Mouse (Mus musculus) hindbrain, embryonic 16.5 days (tissue): ENCODE results near the gene Smc2. TPM values are rescaled to one million over a fixed set of nuclear protein-coding genes. Genes with fewer than 3 reads are reported as not detected.
"Not testable (repeated sequence)": the region's sequence is repeated elsewhere in the genome, so short reads cannot be mapped to it uniquely, and the experiment has no call there.

Experiments used
- ATAC-seq: fragments of 200-750 bp; cut with Nextera tagmentation; 2 replicates; pipeline ENCODE4 v1.8.0; 2017; ENCODE audit warnings: moderate TSS enrichment, moderate library complexity
- H3K27ac ChIP-seq: fragments of 300-500 bp; sonication (generic); 2 replicates; pipeline ENCODE4 v1.5.1; 2014; ENCODE audit warnings: low read depth, mild to moderate bottlenecking, control low read depth, low read length, moderate library complexity
- H3K27me3 ChIP-seq: fragments of 300-500 bp; sonication (generic); replicated peaks from 2 replicates; pipeline ENCODE4 v1.6.1; 2014; ENCODE audit warnings: low read length; ENCODE audit not compliant: control insufficient read depth, insufficient read depth
- H3K36me3 ChIP-seq: fragments of 300-500 bp; sonication (generic); 2 replicates; pipeline ENCODE4 v1.6.1; 2014; ENCODE audit warnings: mild to moderate bottlenecking, low read length, moderate library complexity, mixed read lengths; ENCODE audit not compliant: control insufficient read depth, insufficient read depth
- H3K4me1 ChIP-seq: fragments of 300-500 bp; sonication (generic); 2 replicates; pipeline ENCODE4 v1.6.1; 2014; ENCODE audit warnings: low read depth, low read length; ENCODE audit not compliant: control insufficient read depth, insufficient read depth
- H3K4me2 ChIP-seq: fragments of 300-500 bp; sonication (generic); 2 replicates; pipeline ENCODE4 v1.6.1; 2014; ENCODE audit warnings: mild to moderate bottlenecking, low read length, control low read depth, moderate library complexity
- H3K4me3 ChIP-seq: fragments of 300-500 bp; sonication (generic); 2 replicates; pipeline ENCODE4 v1.5.1; 2014; ENCODE audit warnings: mild to moderate bottlenecking, low read length, control low read depth, moderate library complexity
- H3K9ac ChIP-seq: fragments of 300-500 bp; sonication (generic); 2 replicates; pipeline ENCODE4 v1.6.1; 2014; ENCODE audit warnings: low read depth, mild to moderate bottlenecking, control low read depth, low read length, moderate library complexity
- H3K9me3 ChIP-seq: fragments of 300-500 bp; sonication (generic); 2 replicates; pipeline ENCODE4 v1.6.1; 2014; ENCODE audit warnings: mild to moderate bottlenecking, low read length, moderate library complexity; ENCODE audit not compliant: control insufficient read depth
- WGBS: fragments of 180-500 bp; shearing (Covaris S2); extraction: QIAGEN DNeasy Blood & Tissue Kit; methylation state at CpG from one replicate; pipeline ENCODE4 v1.1.7; 2014; 5-methylcytosine and 5-hydroxymethylcytosine counted together
- polyA plus RNA-seq: library from polyadenylated mRNA; unstranded; fragments of >200 nt; fragmentation: Nextera tagmentation; extraction: Ambion mirVana; gene quantifications from 2 replicates; pipeline ENCODE4 v1.2.1, GENCODE M21; 2015

Smc2 gene
- polyA plus RNA-seq, result 40.3 and 44.7 TPM in 2 replicates

DNA sequence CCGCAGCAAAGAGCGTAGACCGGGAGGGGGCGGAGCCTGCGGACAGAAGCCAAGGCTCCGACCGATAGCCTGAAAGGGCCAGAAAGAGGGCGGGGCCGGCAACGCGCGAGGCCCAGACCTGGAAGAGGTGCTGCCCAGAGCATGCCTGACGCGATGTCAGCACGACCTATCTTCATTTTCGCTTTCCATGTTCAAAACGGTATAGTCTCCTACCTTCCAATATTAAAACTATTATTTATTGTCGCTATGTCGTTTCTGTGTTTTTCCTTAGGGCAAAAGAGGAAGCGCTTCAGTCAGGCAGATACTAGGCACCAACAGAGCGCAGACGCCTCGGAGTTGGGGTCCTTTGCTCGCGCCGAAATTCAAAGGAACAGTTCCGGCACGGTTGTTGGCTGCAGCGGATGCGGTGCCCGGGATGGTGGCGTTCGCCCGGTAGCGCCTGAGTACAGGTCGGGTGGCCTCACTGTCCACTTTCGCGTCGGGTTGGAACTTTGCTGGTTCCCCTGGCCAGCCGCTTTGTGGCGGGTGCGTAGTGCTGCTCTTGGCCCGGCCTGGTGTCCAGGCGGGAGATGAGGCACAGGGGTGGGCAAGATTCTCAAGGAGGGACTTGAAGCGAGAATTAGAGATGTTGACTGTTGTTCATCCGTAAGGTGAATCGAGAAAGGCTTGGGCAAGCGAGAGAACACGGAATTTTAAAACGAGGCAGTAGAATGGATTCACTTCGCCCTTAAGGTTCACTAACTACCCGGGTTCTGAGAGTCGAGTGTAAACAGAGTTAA, at the start of gene Smc2:
TSS of gene Smc2 (plus strand) at position 358 of the 779 bp plus-strand sequence.
- Histone ChIP-seq H3K36me3 (no peaks in the 10 kb centered on the region), H3K9me3 (no peaks in the 10 kb centered on the region), H3K27me3 (no peaks in the 10 kb centered on the region), H3K4me2 (peak within 1 kb of the TSS; percentile 90), H3K4me1 (peaks cover 7% of the 10 kb centered on the region), H3K4me3 (peak within 1 kb of the TSS; percentile 79), H3K27ac (peak within 1 kb of the TSS; percentile 88), H3K9ac (peak within 1 kb of the TSS; percentile 79)
- peak; percentile 100 for ATAC-seq
- under 1% methylated on average over 53 of the region's 53 CpGs for WGBS

DNA sequence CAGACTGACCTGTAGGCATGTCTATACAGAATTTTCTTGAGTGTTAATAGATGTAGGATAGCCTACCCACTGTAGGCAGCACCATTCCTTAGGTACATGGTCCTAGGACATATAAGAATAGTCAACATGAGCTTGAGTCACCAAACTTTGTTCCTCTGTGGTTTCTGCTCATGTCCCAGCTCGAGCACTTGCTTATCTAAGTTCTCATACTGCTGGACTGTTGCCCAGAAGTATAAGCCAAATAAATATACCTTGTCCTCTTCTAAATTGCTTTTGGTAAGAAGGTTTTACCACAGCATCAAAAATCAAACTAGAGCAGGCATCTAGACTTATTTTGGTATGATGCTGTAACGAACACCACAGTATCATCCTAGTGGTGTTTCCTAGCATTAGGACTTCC, 27.5 kb upstream of the Smc2 start:
- Histone ChIP-seq H3K4me2 (no peak overlapping the region), H3K4me3 (no peak overlapping the region), H3K4me1 (no peaks in the 10 kb centered on the region), H3K36me3 (no peaks in the 10 kb centered on the region), H3K27ac (no peak overlapping the region), H3K9ac (no peak overlapping the region), H3K9me3 (no peaks in the 10 kb centered on the region), H3K27me3 (no peaks in the 10 kb centered on the region)
- WGBS, result 81% methylated on average over 2 of the region's 2 CpGs
- ATAC-seq, result no peak

DNA sequence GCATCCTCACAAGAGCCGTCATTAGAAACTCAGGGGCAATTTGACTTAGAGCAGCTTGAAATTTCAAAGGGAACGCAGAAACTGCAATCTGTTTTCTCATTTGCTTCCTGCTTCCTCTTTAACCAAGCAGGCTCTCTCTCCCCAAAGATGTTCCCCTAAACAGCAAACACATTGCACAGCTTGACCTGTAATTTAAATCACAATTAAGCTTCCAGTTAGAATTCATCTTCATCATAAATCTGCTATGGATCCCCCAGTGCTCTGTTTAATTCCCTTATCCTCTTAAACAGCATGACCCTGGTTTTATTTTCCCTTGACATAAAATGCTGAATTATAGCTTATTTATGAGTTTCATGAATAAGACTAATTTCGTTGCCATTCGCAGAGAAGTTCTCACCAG, 15.4 kb upstream of the Smc2 start:
- H3K27me3 ChIP-seq, result no peaks in the 10 kb centered on the region
- 49% methylated on average over 4 of the region's 4 CpGs for WGBS
- no peaks in the 10 kb centered on the region for H3K36me3 ChIP-seq
- no peak overlapping the region for H3K4me3 ChIP-seq
- no peak overlapping the region for H3K4me2 ChIP-seq
- ATAC-seq, result no peak
- H3K9ac ChIP-seq, result no peak overlapping the region
- no peaks in the 10 kb centered on the region for H3K4me1 ChIP-seq
- no peaks in the 10 kb centered on the region for H3K9me3 ChIP-seq
- H3K27ac ChIP-seq, result no peak overlapping the region

DNA sequence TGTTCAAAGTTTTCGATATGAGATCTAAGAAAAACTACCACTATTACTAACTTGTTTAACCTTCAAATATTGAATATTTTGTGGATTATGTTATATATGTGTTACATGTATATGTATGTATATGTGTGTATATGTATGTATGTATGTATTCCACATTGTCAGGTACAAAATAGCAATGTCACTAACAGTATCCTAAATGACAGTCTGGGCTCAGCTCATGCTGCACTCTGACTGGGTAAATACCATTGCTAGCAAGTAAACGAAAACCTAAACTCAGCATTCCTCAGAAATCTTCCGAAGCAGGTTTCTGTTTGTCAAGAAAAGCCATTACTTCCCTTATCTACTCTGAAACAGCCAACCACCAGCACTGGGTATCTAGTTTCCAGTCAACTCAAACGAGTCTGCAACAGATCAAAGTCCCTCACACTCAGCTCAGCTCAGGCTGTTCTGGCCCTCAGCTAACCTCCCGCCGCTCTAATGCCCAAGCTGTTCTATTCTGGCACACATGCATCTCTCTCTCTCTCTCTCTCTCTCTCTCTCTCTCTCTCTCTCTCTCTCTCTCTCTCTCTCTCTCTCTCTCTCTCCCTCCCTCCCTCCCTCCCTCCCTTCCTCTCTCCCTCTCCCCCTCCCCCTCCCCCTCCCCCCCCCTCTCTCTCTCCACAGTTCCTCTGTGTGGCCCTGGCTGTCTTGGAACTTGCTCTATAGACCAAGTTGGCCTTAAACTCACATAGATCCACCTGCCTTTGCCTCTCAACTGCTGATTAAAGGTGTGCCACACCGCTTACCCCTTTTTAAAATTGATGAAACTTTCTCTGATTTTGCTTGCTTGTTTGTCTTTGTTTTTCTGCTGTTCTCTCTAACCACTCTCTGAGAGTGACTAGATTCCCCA, 9.5 kb upstream of the Smc2 start:
- Histone ChIP-seq H3K27me3 (no peaks in the 10 kb centered on the region), H3K9ac (no peak overlapping the region), H3K4me1 (no peaks in the 10 kb centered on the region), H3K27ac (no peak overlapping the region), H3K4me2 (no peak overlapping the region), H3K36me3 (no peaks in the 10 kb centered on the region), H3K9me3 (no peaks in the 10 kb centered on the region), H3K4me3 (no peak overlapping the region)
- 64% methylated on average over 7 of the region's 7 CpGs for WGBS
- ATAC-seq, result no peak

DNA sequence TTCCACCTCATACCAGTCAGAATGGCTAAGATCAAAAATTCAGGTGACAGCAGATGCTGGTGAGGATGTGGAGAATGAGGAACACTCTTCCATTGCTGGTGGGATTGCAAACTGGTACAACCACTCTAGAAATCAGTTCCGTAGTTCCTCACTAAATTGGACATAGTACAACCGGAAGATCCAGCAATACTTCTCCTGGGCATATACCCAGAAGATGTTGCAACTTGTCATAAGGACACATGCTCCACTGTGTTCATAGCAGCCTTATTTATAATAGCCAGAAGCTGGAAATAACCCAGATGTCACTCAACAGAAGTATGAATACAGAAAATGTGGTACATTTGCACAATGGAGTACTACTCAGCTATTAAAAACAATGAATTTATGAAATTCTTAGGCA, 3.5 kb upstream of the Smc2 start:
- not testable (repeated sequence) for H3K4me1 ChIP-seq, H3K4me3 ChIP-seq, H3K9me3 ChIP-seq, H3K36me3 ChIP-seq, ATAC-seq, H3K27me3 ChIP-seq, H3K27ac ChIP-seq, H3K9ac ChIP-seq, H3K4me2 ChIP-seq
- 95% methylated on average over 2 of the region's 2 CpGs for WGBS

DNA sequence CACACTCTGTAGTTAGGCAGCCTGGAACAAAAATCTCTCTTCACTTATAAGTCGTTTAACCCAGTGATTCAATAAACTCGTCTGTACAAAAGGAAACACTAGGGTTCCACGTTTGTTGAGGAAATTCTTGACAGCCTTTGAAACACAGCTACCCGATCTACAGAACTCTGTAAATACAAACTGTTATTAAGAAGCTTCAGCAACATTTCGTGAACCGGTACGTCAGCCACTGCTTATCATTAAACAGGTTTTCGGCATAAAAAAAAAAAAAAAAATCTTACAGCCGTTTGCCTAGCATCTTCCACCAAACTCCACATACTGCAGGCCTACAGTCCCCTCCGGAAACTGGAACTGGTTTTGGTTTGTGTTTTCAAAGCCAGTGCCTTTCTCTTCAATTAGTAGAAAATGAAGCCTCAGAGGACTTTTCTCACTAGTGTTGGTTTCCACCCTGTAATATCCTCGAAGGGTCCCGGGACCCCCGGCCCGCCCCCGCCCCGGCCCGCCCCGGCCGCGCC, 615 bp upstream of the Smc2 start:
- ATAC-seq, result peak; percentile 88; the same call in 1 of the 2 replicates
- H3K36me3 ChIP-seq, result no peaks in the 10 kb centered on the region
- no peaks in the 10 kb centered on the region for H3K27me3 ChIP-seq
- H3K9ac ChIP-seq, result peak overlapping the region; percentile 79
- H3K4me3 ChIP-seq, result peak overlapping the region; percentile 79
- peak overlapping the region; percentile 90 for H3K4me2 ChIP-seq
- H3K9me3 ChIP-seq, result no peaks in the 10 kb centered on the region
- under 1% methylated on average over 20 of the region's 20 CpGs for WGBS
- H3K27ac ChIP-seq, result peak overlapping the region; percentile 88
- H3K4me1 ChIP-seq, result peaks cover 7% of the 10 kb centered on the region

DNA sequence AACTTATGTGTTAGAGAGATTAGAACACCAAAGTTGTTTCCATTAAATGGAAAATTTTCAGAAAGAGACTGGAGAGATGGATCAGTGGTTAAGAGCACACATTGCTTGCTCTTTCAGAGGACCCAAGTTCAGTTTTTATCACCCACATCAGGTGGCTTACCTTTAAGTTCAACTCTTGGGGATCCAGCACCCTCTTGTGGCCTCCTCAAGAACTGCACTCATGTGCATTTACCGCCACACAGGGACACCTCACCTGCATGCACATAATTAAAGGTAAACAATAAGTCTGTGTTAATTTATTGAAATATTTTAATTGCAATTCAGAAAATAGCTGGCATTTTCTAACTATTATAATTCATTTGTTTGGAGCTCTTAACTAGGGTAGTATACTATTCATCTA, 20.7 kb downstream of the Smc2 start:
- no peaks in the 10 kb centered on the region for H3K9me3 ChIP-seq
- peaks cover 8% of the 10 kb centered on the region for H3K36me3 ChIP-seq
- no peaks in the 10 kb centered on the region for H3K27me3 ChIP-seq
- no peaks in the 10 kb centered on the region for H3K4me1 ChIP-seq
- H3K4me2 ChIP-seq, result no peak overlapping the region
- H3K4me3 ChIP-seq, result no peak overlapping the region
- no peak overlapping the region for H3K9ac ChIP-seq
- WGBS, result 93% methylated on average over 1 of the region's 1 CpGs
- H3K27ac ChIP-seq, result no peak overlapping the region
- ATAC-seq, result no peak

DNA sequence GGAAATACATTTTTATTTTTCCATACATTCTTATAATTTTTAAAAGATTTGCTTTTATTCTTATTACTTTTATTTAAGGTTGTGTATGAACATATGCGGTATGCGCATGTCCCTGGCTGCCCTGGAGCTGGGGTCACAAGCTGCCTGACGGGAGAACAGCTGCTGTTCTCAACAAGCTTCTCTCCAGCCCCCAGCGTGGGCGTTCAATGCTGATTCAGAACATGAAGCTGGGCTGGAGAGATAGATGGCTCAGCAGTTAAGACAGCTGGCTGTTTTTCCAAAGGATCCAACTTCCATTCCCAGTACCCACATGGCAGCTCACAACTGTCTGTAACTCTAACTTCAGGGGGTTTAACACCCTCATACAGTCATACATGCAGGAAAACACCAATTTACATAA, 22.3 kb downstream of the Smc2 start:
- 86% methylated on average over 5 of the region's 5 CpGs for WGBS
- H3K27ac ChIP-seq, result no peak overlapping the region
- no peak for ATAC-seq
- no peak overlapping the region for H3K4me3 ChIP-seq
- H3K4me2 ChIP-seq, result no peak overlapping the region
- H3K9me3 ChIP-seq, result no peaks in the 10 kb centered on the region
- H3K27me3 ChIP-seq, result no peaks in the 10 kb centered on the region
- H3K36me3 ChIP-seq, result peaks cover 8% of the 10 kb centered on the region
- no peaks in the 10 kb centered on the region for H3K4me1 ChIP-seq
- no peak overlapping the region for H3K9ac ChIP-seq

DNA sequence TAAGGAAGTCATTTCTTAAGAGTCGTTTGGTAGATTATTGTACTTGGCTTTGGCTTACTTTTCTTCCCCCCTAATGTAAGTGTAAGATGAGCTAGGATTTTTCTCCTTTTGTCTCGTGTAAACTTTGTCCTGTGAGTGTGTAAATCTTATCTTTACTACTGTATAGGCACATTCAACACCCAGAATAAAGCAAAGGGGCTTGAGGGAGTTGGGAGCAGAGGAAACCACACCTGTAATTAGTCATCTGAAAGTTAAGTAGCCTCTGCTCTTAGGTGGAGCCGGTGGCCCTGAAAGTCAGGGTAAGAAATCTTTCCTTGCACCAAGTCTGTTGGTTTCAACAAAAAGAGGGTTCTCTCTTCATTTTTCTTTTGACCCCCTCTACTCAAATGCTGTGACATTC, 34.4 kb downstream of the Smc2 start:
- H3K27ac ChIP-seq, result no peak overlapping the region
- no peaks in the 10 kb centered on the region; the same call in 1 of the 2 replicates for H3K36me3 ChIP-seq
- no peak overlapping the region for H3K4me2 ChIP-seq
- H3K9me3 ChIP-seq, result no peaks in the 10 kb centered on the region
- no peak overlapping the region for H3K4me3 ChIP-seq
- 89% methylated on average over 3 of the region's 3 CpGs for WGBS
- H3K4me1 ChIP-seq, result no peaks in the 10 kb centered on the region
- H3K9ac ChIP-seq, result no peak overlapping the region
- no peak for ATAC-seq
- no peaks in the 10 kb centered on the region for H3K27me3 ChIP-seq
